Mouse (Mus musculus): ENCODE results near the gene Kat6b. TPM values are rescaled to one million over a fixed set of nuclear protein-coding genes. Genes with fewer than 3 reads are reported as not detected.
A peak's percentile ranks its signal among the peaks of the same experiment; 100 is the strongest.

Gene Kat6b
- polyA plus RNA-seq, 1 experiment = 3.9 TPM

DNA sequence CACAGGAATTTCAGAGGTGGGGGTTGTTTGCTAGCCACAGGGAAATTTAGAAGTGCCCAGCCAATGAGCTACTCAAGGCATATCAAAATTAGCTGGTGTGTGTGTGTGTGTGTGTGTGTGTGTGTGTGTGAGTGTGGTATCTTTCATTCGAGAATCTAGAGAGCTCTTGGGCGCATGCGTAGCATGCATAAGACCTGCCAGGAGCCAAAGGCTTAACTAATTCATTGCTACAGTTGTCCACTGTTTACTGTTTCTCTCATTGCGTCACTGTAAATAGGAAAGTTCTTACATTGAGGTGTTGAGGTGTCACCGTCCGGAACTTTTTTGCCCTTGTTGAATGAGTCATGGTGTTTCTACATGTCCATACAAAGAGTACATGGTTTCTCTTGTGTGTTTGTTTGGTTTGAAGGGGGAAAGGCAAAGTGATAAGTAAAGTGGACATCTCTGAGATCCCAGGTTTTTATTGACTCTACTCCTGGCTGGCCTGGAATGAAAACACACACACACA, 68.4 kb downstream of the Kat6b start:
- Histone ChIP-seq H3K4me3 (no peak overlapping the region), H3K4me2 (ENCODE audit: low read depth) (peak overlapping the region; percentile 74), H3K27me3 (ENCODE audit: control insufficient read depth, insufficient read depth, insufficient read length) (no peaks in the 10 kb centered on the region), H3ac (ENCODE audit: control insufficient read depth, insufficient read length) (no peak overlapping the region), H3K36me3 (ENCODE audit: control insufficient read depth, insufficient read depth) (no peaks in the 10 kb centered on the region), H3K79me2 (ENCODE audit: control insufficient read depth, insufficient read depth) (peaks cover 37% of the 10 kb centered on the region)
- TF ChIP-seq MAX (IDR thresholded peaks at IDR 0.05; ENCODE audit: low read depth) (no peak), REST (IDR thresholded peaks at IDR 0.05; ENCODE audit: insufficient read depth, insufficient read length) (no peak), TCF3 (IDR thresholded peaks at IDR 0.05; ENCODE audit: insufficient read length, low read depth) (no peak), MYOD1 (IDR thresholded peaks at IDR 0.05; ENCODE audit: control insufficient read depth in 1 of 3, insufficient read length in 2 of 3, low read depth in 2 of 3) (no peak), POLR2A (IDR thresholded peaks at IDR 0.05; ENCODE audit: insufficient read length, low read depth) (no peak), SRF (IDR thresholded peaks at IDR 0.05; ENCODE audit: control insufficient read depth, insufficient read length, low read depth) (no peak), TCF12 (IDR thresholded peaks at IDR 0.05; ENCODE audit: insufficient read depth, poor library complexity, severe bottlenecking) (no peak), USF1 (IDR thresholded peaks at IDR 0.05; ENCODE audit: low read depth) (no peak), E2F4 (IDR thresholded peaks at IDR 0.05; ENCODE audit: insufficient read depth) (no peak), MYOG (IDR thresholded peaks at IDR 0.05; ENCODE audit: control insufficient read depth in 1 of 3, insufficient read depth in 1 of 3, insufficient read length in 2 of 3, low read depth in 2 of 3) (no peak), POLR2AphosphoS2 (IDR thresholded peaks at IDR 0.05; ENCODE audit: insufficient read length, low read depth) (no peak), CEBPB (IDR thresholded peaks at IDR 0.05; ENCODE audit: insufficient read depth, poor library complexity, severe bottlenecking) (no peak)

DNA sequence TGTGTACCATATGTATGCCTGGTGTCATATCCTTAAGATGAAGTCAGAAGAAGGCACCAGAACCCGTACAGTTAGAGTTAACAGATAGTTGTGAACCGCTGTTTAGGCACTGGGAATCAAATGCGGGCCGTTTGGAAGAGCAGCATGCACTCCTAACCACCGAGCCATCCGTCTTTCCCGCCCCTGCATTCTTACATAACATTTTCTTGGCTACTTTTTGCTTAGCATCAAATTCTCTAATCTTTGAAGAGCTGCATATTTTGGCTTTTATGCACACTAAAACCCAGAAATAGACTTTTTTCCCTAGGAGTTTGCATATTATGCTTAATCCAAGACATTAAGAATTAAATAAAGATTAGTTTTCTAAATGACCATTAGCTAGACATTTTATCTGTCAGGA, 69.3 kb downstream of the Kat6b start:
- TF ChIP-seq TCF3 (IDR thresholded peaks at IDR 0.05; ENCODE audit: insufficient read length, low read depth) = no peak
- TF ChIP-seq REST (IDR thresholded peaks at IDR 0.05; ENCODE audit: insufficient read depth, insufficient read length) = no peak
- no peak for TF ChIP-seq POLR2AphosphoS2 (IDR thresholded peaks at IDR 0.05; ENCODE audit: insufficient read length, low read depth)

DNA sequence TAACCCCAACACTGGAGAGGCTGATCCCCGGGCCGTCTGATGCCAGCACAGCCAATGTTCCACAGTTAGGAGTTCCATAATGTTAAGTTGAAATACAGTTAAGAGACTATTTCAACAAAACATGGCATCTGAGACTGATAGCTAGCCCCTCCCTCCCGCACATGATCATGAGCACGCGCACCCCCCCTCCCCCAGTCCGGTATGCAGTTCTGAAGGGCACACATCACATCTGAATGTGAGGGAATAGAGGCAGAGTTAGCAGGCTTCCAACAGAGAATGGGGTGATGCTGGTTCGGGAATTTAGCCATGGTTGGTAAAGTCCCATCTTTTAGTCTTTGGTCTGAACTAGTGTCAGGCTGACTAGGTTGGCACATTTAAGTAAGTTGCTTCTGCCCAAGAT, 70.4 kb downstream of the Kat6b start:
- TF ChIP-seq MAX (IDR thresholded peaks at IDR 0.05; ENCODE audit: low read depth) = no peak
- no peak for TF ChIP-seq USF1 (IDR thresholded peaks at IDR 0.05; ENCODE audit: low read depth)
- no peak for TF ChIP-seq TCF12 (IDR thresholded peaks at IDR 0.05; ENCODE audit: insufficient read depth, poor library complexity, severe bottlenecking)
- no peak for TF ChIP-seq E2F4 (IDR thresholded peaks at IDR 0.05; ENCODE audit: insufficient read depth)
- no peak for TF ChIP-seq MYOG (IDR thresholded peaks at IDR 0.05; ENCODE audit: control insufficient read depth in 1 of 3, insufficient read depth in 1 of 3, insufficient read length in 2 of 3, low read depth in 2 of 3)
- no peak for TF ChIP-seq REST (IDR thresholded peaks at IDR 0.05; ENCODE audit: insufficient read depth, insufficient read length)
- TF ChIP-seq POLR2AphosphoS2 (IDR thresholded peaks at IDR 0.05; ENCODE audit: insufficient read length, low read depth) = no peak
- peaks cover 37% of the 10 kb centered on the region for H3K79me2 ChIP-seq (ENCODE audit: control insufficient read depth, insufficient read depth)
- H3K4me2 ChIP-seq (ENCODE audit: low read depth) = no peak overlapping the region
- H3K36me3 ChIP-seq (ENCODE audit: control insufficient read depth, insufficient read depth) = no peaks in the 10 kb centered on the region
- no peaks in the 10 kb centered on the region for H3K27me3 ChIP-seq (ENCODE audit: control insufficient read depth, insufficient read depth, insufficient read length)
- H3ac ChIP-seq (ENCODE audit: control insufficient read depth, insufficient read length) = no peak overlapping the region
- H3K4me3 ChIP-seq = no peak overlapping the region

More for the DNA sequence above, 69.3 kb downstream of the Kat6b start:
- H3ac ChIP-seq (ENCODE audit: control insufficient read depth, insufficient read length) = no peak overlapping the region
- no peaks in the 10 kb centered on the region for H3K36me3 ChIP-seq (ENCODE audit: control insufficient read depth, insufficient read depth)
- H3K4me2 ChIP-seq (ENCODE audit: low read depth) = no peak overlapping the region
- H3K4me3 ChIP-seq = no peak overlapping the region
- peaks cover 37% of the 10 kb centered on the region for H3K79me2 ChIP-seq (ENCODE audit: control insufficient read depth, insufficient read depth)
- no peaks in the 10 kb centered on the region for H3K27me3 ChIP-seq (ENCODE audit: control insufficient read depth, insufficient read depth, insufficient read length)

DNA sequence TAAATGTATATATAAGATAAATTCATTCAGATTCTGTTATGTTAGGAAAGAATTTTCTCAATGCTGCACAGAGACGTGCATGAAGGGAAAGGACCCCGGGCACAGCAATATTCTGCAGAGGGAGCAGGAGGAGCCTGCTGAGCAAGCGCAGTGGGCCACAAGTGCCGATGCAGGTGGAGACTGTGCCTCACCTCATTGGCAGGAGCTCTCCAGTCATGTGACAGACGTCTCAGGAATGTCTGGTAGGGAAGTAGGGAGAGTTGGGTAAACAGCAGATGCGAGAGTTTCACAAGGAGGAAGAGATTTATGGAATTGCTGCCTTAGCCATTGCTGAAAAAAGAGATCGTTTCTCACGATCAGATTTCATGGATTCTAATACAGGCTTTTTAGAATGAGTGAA, 71.7 kb downstream of the Kat6b start:
- H3K79me2 ChIP-seq (ENCODE audit: control insufficient read depth, insufficient read depth) = peaks cover 43% of the 10 kb centered on the region
- no peaks in the 10 kb centered on the region for H3K36me3 ChIP-seq (ENCODE audit: control insufficient read depth, insufficient read depth)
- H3K4me2 ChIP-seq (ENCODE audit: low read depth) = peak overlapping the region; percentile 33
- TF ChIP-seq E2F4 (IDR thresholded peaks at IDR 0.05; ENCODE audit: insufficient read depth) (no peak), SRF (IDR thresholded peaks at IDR 0.05; ENCODE audit: control insufficient read depth, insufficient read length, low read depth) (no peak), POLR2A (IDR thresholded peaks at IDR 0.05; ENCODE audit: insufficient read length, low read depth) (no peak), MAX (IDR thresholded peaks at IDR 0.05; ENCODE audit: low read depth) (no peak)
- H3K4me3 ChIP-seq = no peak overlapping the region
- no peaks in the 10 kb centered on the region for H3K27me3 ChIP-seq (ENCODE audit: control insufficient read depth, insufficient read depth, insufficient read length)
- H3ac ChIP-seq (ENCODE audit: control insufficient read depth, insufficient read length) = no peak overlapping the region

DNA sequence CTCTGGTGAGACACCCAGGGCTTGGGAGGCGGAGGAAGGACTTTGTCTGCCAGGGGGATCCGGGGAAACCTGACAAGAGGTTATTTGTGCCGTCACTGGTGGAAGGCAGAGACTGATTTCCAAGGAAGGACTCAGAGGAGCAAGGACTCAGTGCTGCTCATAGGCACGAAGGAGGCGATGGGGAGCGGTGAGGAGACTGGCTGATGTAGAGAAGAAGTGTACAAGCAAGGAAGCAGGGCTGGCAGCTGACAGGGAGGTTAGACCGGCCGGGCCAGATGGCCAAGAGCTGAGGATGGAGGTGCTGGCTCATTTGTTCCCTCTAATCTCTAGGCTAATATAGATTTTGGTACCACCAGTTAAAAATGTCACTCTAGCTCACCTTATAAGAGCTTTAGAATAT, 72.8 kb downstream of the Kat6b start:
- TF ChIP-seq MYOG (IDR thresholded peaks at IDR 0.05; ENCODE audit: control insufficient read depth in 1 of 3, insufficient read depth in 1 of 3, insufficient read length in 2 of 3, low read depth in 2 of 3) (no peak), POLR2AphosphoS2 (IDR thresholded peaks at IDR 0.05; ENCODE audit: insufficient read length, low read depth) (no peak), E2F4 (IDR thresholded peaks at IDR 0.05; ENCODE audit: insufficient read depth) (no peak), TCF3 (IDR thresholded peaks at IDR 0.05; ENCODE audit: insufficient read length, low read depth) (no peak), MYOD1 (IDR thresholded peaks at IDR 0.05; ENCODE audit: control insufficient read depth in 1 of 3, insufficient read length in 2 of 3, low read depth in 2 of 3) (no peak), TCF12 (IDR thresholded peaks at IDR 0.05; ENCODE audit: insufficient read depth, poor library complexity, severe bottlenecking) (no peak), SRF (IDR thresholded peaks at IDR 0.05; ENCODE audit: control insufficient read depth, insufficient read length, low read depth) (no peak), CEBPB (IDR thresholded peaks at IDR 0.05; ENCODE audit: insufficient read depth, poor library complexity, severe bottlenecking) (no peak), REST (IDR thresholded peaks at IDR 0.05; ENCODE audit: insufficient read depth, insufficient read length) (no peak), USF1 (IDR thresholded peaks at IDR 0.05; ENCODE audit: low read depth) (no peak)
- Histone ChIP-seq H3K36me3 (ENCODE audit: control insufficient read depth, insufficient read depth) (no peaks in the 10 kb centered on the region), H3K27me3 (ENCODE audit: control insufficient read depth, insufficient read depth, insufficient read length) (no peaks in the 10 kb centered on the region), H3K79me2 (ENCODE audit: control insufficient read depth, insufficient read depth) (peaks cover 36% of the 10 kb centered on the region), H3K4me3 (no peak overlapping the region), H3ac (ENCODE audit: control insufficient read depth, insufficient read length) (no peak overlapping the region), H3K4me2 (ENCODE audit: low read depth) (no peak overlapping the region)

All from myocyte (in vitro differentiated cells).